Mouse (Mus musculus) CH12.LX (cell line): ENCODE measurements around the gene Syne3. TPM values are rescaled to one million over a fixed set of nuclear protein-coding genes. Genes with fewer than 3 reads are reported as not detected.

ENCODE experiments used
- DNase-seq: peaks from one replicate; pipeline ENCODE4 v3.0.0-alpha.2; 2013; ENCODE audit errors: extremely low read depth
- H3K27ac ChIP-seq: 2 replicates; pipeline ENCODE4 v1.5.1; 2012; ENCODE audit warnings: low read depth, mild to moderate bottlenecking, control low read depth, moderate library complexity; ENCODE audit not compliant: insufficient read depth
- H3K27me3 ChIP-seq: replicated peaks from 2 replicates; pipeline ENCODE3; 2012; ENCODE audit warnings: inconsistent platforms
- H3K36me3 ChIP-seq, 2 experiments: replicated peaks in 1 of 2; 2 replicates each; pipeline versions ENCODE3 to v1.6.1; 2012; ENCODE audit warnings: inconsistent platforms in 1 of 2, low read length in 1 of 2, mild to moderate bottlenecking in 1 of 2, mixed read lengths in 1 of 2, moderate library complexity in 1 of 2; ENCODE audit not compliant: control insufficient read depth in 1 of 2, insufficient read depth in 1 of 2
- H3K4me1 ChIP-seq, 2 experiments: 2 replicates each; pipeline ENCODE4 v1.6.1; 2012; ENCODE audit warnings: inconsistent platforms in 1 of 2, moderate library complexity in 1 of 2; ENCODE audit not compliant: insufficient read depth in 2 of 2, control insufficient read depth in 1 of 2
- H3K4me2 ChIP-seq: 2 replicates; pipeline ENCODE4 v1.6.1; 2012; ENCODE audit warnings: low read depth, mild to moderate bottlenecking, control low read depth; ENCODE audit not compliant: poor library complexity, insufficient read depth, severe bottlenecking
- H3K4me3 ChIP-seq, 3 experiments: fragments of 150-350 bp in 1 of 3; sonication (generic) in 1 of 3; replicated peaks in 1 of 3; 2 replicates each; pipeline versions ENCODE3 to v1.5.1; 2011 to 2012; ENCODE audit warnings: low read depth in 2 of 3, low read length in 2 of 3, mild to moderate bottlenecking in 2 of 3, moderate library complexity in 2 of 3, control low read depth in 1 of 3, improper control_type of control experiment in 1 of 3, inconsistent platforms in 1 of 3, mixed read lengths in 1 of 3; ENCODE audit not compliant: poor library complexity in 1 of 3
- H3K79me2 ChIP-seq: replicated peaks from 2 replicates; pipeline ENCODE4 v1.6.1; 2012; ENCODE audit warnings: mild to moderate bottlenecking, moderate library complexity; ENCODE audit not compliant: control insufficient read depth, poor library complexity, insufficient read depth, severe bottlenecking; ENCODE audit errors: extremely low read depth
- H3K9ac ChIP-seq: 2 replicates; pipeline ENCODE4 v1.6.1; 2012; ENCODE audit warnings: low read depth, mild to moderate bottlenecking, control low read depth, moderate library complexity; ENCODE audit not compliant: insufficient read depth
- H3K9me3 ChIP-seq: replicated peaks from 2 replicates; pipeline ENCODE3; 2012; ENCODE audit warnings: low read length, inconsistent platforms, mixed read lengths
- BHLHE40 ChIP-seq: IDR thresholded peaks from 2 replicates; pipeline ENCODE4 v1.6.1; 2011; ENCODE audit warnings: mild to moderate bottlenecking, low read depth, low read length, improper control_type of control experiment
- CHD1 ChIP-seq: IDR thresholded peaks from 2 replicates; pipeline ENCODE4 v1.6.1; 2012; ENCODE audit warnings: low read depth, low read length, improper control_type of control experiment, inconsistent platforms
- CTCF ChIP-seq, 2 experiments: IDR thresholded peaks in 1 of 2; conservative IDR thresholded peaks in 1 of 2; 2 replicates each; pipeline ENCODE4 v1.5.1; 2011 to 2012; ENCODE audit warnings: low read depth in 2 of 2, low read length in 2 of 2, improper control_type of control experiment in 1 of 2, inconsistent platforms in 1 of 2, mild to moderate bottlenecking in 1 of 2, moderate library complexity in 1 of 2
- E2F4 ChIP-seq: IDR thresholded peaks from 2 replicates; pipeline ENCODE4 v1.6.1; 2011; ENCODE audit warnings: low read depth, low read length, improper control_type of control experiment; ENCODE audit not compliant: insufficient replicate concordance
- GABPA ChIP-seq: IDR thresholded peaks from 2 replicates; pipeline ENCODE4 v1.6.1; 2012; ENCODE audit warnings: low read depth, low read length, improper control_type of control experiment, inconsistent platforms; ENCODE audit not compliant: insufficient replicate concordance
- HCFC1 ChIP-seq: IDR thresholded peaks from 2 replicates; pipeline ENCODE4 v1.6.1; 2012; ENCODE audit warnings: low read depth, mild to moderate bottlenecking, inconsistent platforms, low read length, improper control_type of control experiment
- JUND ChIP-seq: conservative IDR thresholded peaks from 2 replicates; pipeline ENCODE4 v1.6.1; 2011; ENCODE audit warnings: low read depth, low read length, improper control_type of control experiment
- KAT2A ChIP-seq: IDR thresholded peaks from 2 replicates; pipeline ENCODE4 v1.6.1; 2012; ENCODE audit warnings: low read length, improper control_type of control experiment, inconsistent platforms; ENCODE audit not compliant: insufficient replicate concordance
- MYC ChIP-seq: IDR thresholded peaks from 2 replicates; pipeline ENCODE4 v1.6.1; 2011; ENCODE audit warnings: low read depth, mild to moderate bottlenecking, improper control_type of control experiment, low read length
- NELFE ChIP-seq: IDR thresholded peaks from 2 replicates; pipeline ENCODE4 v1.6.1; 2011; ENCODE audit warnings: low read depth, low read length, improper control_type of control experiment
- POLR2A ChIP-seq: IDR thresholded peaks from 2 replicates; pipeline ENCODE4 v1.6.1; 2011; ENCODE audit warnings: low read depth, mild to moderate bottlenecking, improper control_type of control experiment, low read length
- RAD21 ChIP-seq: IDR thresholded peaks from 2 replicates; pipeline ENCODE4 v1.6.1; 2011; ENCODE audit warnings: low read depth, mild to moderate bottlenecking, low read length, improper control_type of control experiment, moderate library complexity
- RCOR1 ChIP-seq: conservative IDR thresholded peaks from 2 replicates; pipeline ENCODE4 v1.6.1; 2012; ENCODE audit warnings: low read depth, mild to moderate bottlenecking, inconsistent platforms, low read length, improper control_type of control experiment
- SIN3A ChIP-seq: IDR thresholded peaks from 2 replicates; pipeline ENCODE4 v1.6.1; 2012; ENCODE audit warnings: low read length, improper control_type of control experiment, inconsistent platforms
- UBTF ChIP-seq: IDR thresholded peaks from 2 replicates; pipeline ENCODE4 v1.6.1; 2012; ENCODE audit warnings: low read depth, mild to moderate bottlenecking, inconsistent platforms, low read length, improper control_type of control experiment, moderate library complexity
- USF1 ChIP-seq: IDR thresholded peaks from 2 replicates; pipeline ENCODE4 v1.6.1; 2014; ENCODE audit warnings: low read depth, mild to moderate bottlenecking, inconsistent platforms, low read length, improper control_type of control experiment
- USF2 ChIP-seq: conservative IDR thresholded peaks from 2 replicates; pipeline ENCODE4 v1.6.1; 2011; ENCODE audit warnings: low read depth, low read length, improper control_type of control experiment
- ZC3H11A ChIP-seq: IDR thresholded peaks from 2 replicates; pipeline ENCODE4 v1.6.1; 2012; ENCODE audit warnings: low read depth, mild to moderate bottlenecking, inconsistent platforms, low read length, improper control_type of control experiment
- dilution Hi-C: fragments of 300-500 bp; cut with MboI; formaldehyde crosslinking; loops from 2 replicates; pipeline ENCODE4 v1.14.3; 2020; ENCODE audit warnings: low sequenced_read_pairs; ENCODE audit not compliant: extremely low pct_unique_long_range_greater_than_20kb, extremely low pct_ligation_motif_present
- in situ Hi-C: fragments of 300-500 bp; cut with MboI; formaldehyde crosslinking; loops from 3 replicates; pipeline ENCODE4 v1.14.3; 2019; ENCODE audit warnings: low sequenced_read_pairs, low pct_ligation_motif_present, low pct_unique_long_range_greater_than_20kb, mixed read lengths
- polyA plus RNA-seq: library from polyadenylated mRNA; unstranded; fragments of >175 nt; gene quantifications from 2 replicates; pipeline ENCODE4 v1.2.1, GENCODE M21; 2012; ENCODE audit warnings: low read depth; ENCODE audit not compliant: insufficient read length
- total RNA-seq, 2 experiments: library from RNA; depleted of rRNA; stranded (reverse); fragments of 300-350 nt in 1 of 2; fragments of >200 nt in 1 of 2; gene quantifications; 2 replicates each; pipeline ENCODE4 v1.2.3; 2012 to 2014

Syne3 gene
- total and polyA plus RNA-seq, 3 experiments = 5.3 to 18.7 (median 7.3) TPM

DNA sequence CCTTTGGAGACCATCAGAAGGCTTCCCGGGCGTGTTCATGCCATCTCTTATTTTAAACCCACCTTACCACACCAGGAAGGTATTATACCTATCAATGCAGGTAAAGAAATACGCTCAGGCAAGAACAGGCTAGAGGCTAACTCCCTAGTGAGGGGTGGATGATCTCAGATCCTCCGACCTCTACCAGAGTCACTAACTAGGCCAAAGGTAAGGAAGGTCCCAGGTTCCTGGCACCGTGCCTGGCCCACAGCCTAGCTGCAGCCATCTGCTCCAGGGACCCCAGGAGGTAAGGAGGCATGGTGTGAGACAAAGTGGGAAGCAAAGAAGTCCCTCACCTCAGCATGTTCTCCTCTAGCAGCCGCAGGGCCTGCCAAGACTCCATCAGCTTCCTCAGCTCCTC, 63.4 kb downstream of the Syne3 start:
- Histone ChIP-seq H3K27ac (no peak overlapping the region), H3K4me1 (no peaks in the 10 kb centered on the region)
- dilution Hi-C loops = no loop called here

GRCm38 (mm10) chr12:104940466-104940865, 69.1 kb downstream of the Syne3 start:
- TF ChIP-seq SIN3A (no peak), JUND (no peak), BHLHE40 (no peak), E2F4 (no peak), CHD1 (no peak), USF2 (no peak), KAT2A (no peak), USF1 (no peak), HCFC1 (no peak), UBTF (no peak), NELFE (no peak), POLR2A (no peak), GABPA (no peak), MYC (no peak), CTCF (conservative IDR thresholded peaks at IDR 0.05 in 1 of 2, IDR thresholded peaks at IDR 0.05 in 1 of 2; ENCODE audit: low read depth in 2 of 2, low read length in 2 of 2) (no peak), ZC3H11A (no peak), RAD21 (no peak), RCOR1 (no peak)
- H3K9me3 ChIP-seq = peaks cover 7% of the 10 kb centered on the region
- no peaks in the 10 kb centered on the region for H3K4me1 ChIP-seq
- H3K79me2 ChIP-seq = no peaks in the 10 kb centered on the region
- dilution Hi-C loops = no loop called here
- no peak overlapping the region for H3K9ac ChIP-seq
- no peaks in the 10 kb centered on the region for H3K27me3 ChIP-seq
- peaks cover 69 to 86% of the 10 kb centered on the region in 2 experiments for H3K36me3 ChIP-seq
- no peak for DNase-seq
- H3K4me2 ChIP-seq = no peak overlapping the region
- in situ Hi-C loops = loop anchor here (25.0 kb wide), 1 partner anchor 503 kb away; no protein-coding TSS in a partner anchor
- no peak overlapping the region for H3K27ac ChIP-seq
- no peak overlapping the region for H3K4me3 ChIP-seq

More for the DNA sequence above, 63.4 kb downstream of the Syne3 start:
- H3K79me2 ChIP-seq = no peaks in the 10 kb centered on the region
- H3K9ac ChIP-seq = no peak overlapping the region
- H3K36me3 ChIP-seq = peaks cover 43 to 67% of the 10 kb centered on the region in 2 experiments
- no peak overlapping the region for H3K4me2 ChIP-seq
- TF ChIP-seq NELFE = no peak
- no peaks in the 10 kb centered on the region for H3K27me3 ChIP-seq
- in situ Hi-C loops = loop anchor here (25.0 kb wide), 1 partner anchor 509 kb away; no protein-coding TSS in a partner anchor
- DNase-seq = no peak
- no peak overlapping the region for H3K4me3 ChIP-seq
- no peaks in the 10 kb centered on the region for H3K9me3 ChIP-seq
